Mouse (Mus musculus): ENCODE measurements around the gene Ctdspl. TPM values are rescaled to one million over a fixed set of nuclear protein-coding genes. Genes with fewer than 3 reads are reported as not detected.

Ctdspl gene
- polyA plus RNA-seq, 1 experiment from 2014 or later, result 8.1 TPM

DNA sequence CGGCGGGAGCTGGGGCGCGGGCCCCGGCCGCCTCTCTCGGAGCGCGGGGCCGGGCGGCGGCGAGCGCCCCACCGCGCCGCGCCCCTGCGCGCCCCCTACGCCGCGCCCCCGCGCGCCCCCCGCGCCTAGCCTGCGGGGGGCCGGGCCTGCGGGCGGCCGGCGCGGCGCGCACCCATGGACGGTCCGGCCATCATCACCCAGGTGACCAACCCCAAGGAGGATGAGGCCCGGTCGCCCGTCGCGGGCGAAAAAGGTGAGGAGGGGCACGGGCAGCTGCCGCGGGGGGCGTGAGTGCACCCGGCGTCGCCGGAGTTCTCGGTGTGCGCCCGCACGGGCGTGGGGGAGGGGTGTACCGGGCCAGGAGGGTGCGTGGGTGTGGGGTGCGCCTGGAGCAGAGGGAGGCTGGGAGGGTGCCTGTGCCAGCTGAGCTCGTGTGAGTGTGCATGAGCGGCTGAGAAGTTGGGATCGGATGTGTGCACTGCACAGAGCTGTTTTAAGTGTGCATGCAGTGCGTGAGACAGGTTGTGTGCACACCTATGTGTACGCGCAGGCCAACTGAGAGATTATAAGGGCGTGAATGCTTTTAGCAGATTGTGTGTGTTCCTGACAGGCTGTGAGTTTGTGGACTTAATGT is 552 bp downstream of the Ctdspl start:
- Histone ChIP-seq H3K9me3 (ENCODE audit: control insufficient read depth, low read length) (no peaks in the 10 kb centered on the region), H3K27me3 (replicated peaks; ENCODE audit: control insufficient read depth, insufficient read depth, low read length) (no peaks in the 10 kb centered on the region), H3K4me2 (ENCODE audit: low read length) (peak overlapping the region; percentile 97), H3K36me3 (ENCODE audit: control insufficient read depth, insufficient read depth, low read length) (no peaks in the 10 kb centered on the region), H3K27ac (ENCODE audit: low read depth, low read length) (peak overlapping the region; percentile 88), H3K9ac (ENCODE audit: low read depth, low read length) (peak overlapping the region; percentile 92), H3K4me3 (ENCODE audit: low read length) (peak overlapping the region; percentile 88), H3K4me1 (ENCODE audit: control insufficient read depth, insufficient read depth, low read depth, low read length) (peaks cover 23% of the 10 kb centered on the region)
- ATAC-seq, result peak; percentile 26
- WGBS, result 2% methylated on average over 47 of the region's 68 CpGs

DNA sequence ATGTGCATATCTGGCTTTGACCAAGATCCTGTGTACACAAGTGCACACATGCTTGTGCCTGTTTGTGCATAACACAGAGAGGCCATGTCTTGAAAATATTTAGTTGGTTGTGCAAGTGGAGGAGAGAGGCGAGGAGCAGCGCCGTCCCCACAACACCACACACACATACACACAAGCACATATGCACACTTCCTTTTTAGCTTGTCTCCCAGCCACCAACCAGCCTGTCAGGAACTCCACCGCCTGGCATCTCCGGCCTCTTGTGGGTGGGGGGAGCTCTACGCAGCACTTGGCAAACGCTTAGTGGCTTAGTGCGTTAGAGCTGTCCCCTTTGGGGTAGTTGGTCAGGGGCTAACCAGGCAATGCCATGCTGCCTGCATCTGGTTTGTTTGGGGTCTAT is 1.2 kb downstream of the Ctdspl start:
- Histone ChIP-seq H3K9me3 (ENCODE audit: control insufficient read depth, low read length) (no peaks in the 10 kb centered on the region), H3K36me3 (ENCODE audit: control insufficient read depth, insufficient read depth, low read length) (no peaks in the 10 kb centered on the region), H3K9ac (ENCODE audit: low read depth, low read length) (peak overlapping the region; percentile 92), H3K27ac (ENCODE audit: low read depth, low read length) (peak overlapping the region; percentile 88; the same call in 1 of the 2 replicates), H3K4me3 (ENCODE audit: low read length) (peak overlapping the region; percentile 88), H3K27me3 (replicated peaks; ENCODE audit: control insufficient read depth, insufficient read depth, low read length) (no peaks in the 10 kb centered on the region), H3K4me1 (ENCODE audit: control insufficient read depth, insufficient read depth, low read depth, low read length) (peaks cover 23% of the 10 kb centered on the region), H3K4me2 (ENCODE audit: low read length) (peak overlapping the region; percentile 97)
- no peak for ATAC-seq
- whole genome bisulfite sequencing, result 30% methylated on average over 8 of the region's 8 CpGs

DNA sequence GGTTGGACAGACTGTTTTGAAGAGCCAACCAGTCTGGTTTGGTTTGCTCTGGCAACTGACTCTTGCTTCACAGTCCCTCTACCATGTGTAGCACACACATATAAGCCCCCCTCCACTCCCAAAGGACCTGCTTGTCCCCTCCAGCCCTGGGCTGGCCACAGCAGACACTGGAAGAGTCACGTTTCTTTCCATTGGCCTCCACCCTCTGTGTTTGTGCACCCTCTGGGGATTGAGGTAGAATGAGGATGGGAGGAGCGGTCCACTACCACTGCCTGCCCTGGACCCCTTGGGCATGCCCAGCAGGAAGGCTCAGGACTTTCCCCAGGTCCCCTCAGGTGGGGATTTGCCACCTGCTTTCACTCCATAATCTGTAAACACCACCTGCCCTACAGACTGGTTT is 1.8 kb downstream of the Ctdspl start:
- Histone ChIP-seq H3K4me3 (ENCODE audit: low read length) (peak overlapping the region; percentile 88), H3K4me2 (ENCODE audit: low read length) (peak overlapping the region; percentile 97), H3K27me3 (replicated peaks; ENCODE audit: control insufficient read depth, insufficient read depth, low read length) (no peaks in the 10 kb centered on the region), H3K27ac (ENCODE audit: low read depth, low read length) (peak overlapping the region; percentile 23; the same call in 1 of the 2 replicates), H3K4me1 (ENCODE audit: control insufficient read depth, insufficient read depth, low read depth, low read length) (peaks cover 23% of the 10 kb centered on the region), H3K36me3 (ENCODE audit: control insufficient read depth, insufficient read depth, low read length) (no peaks in the 10 kb centered on the region), H3K9ac (ENCODE audit: low read depth, low read length) (peak overlapping the region; percentile 8), H3K9me3 (ENCODE audit: control insufficient read depth, low read length) (no peaks in the 10 kb centered on the region)
- no peak for ATAC-seq
- 54% methylated on average over 2 of the region's 2 CpGs for WGBS

DNA sequence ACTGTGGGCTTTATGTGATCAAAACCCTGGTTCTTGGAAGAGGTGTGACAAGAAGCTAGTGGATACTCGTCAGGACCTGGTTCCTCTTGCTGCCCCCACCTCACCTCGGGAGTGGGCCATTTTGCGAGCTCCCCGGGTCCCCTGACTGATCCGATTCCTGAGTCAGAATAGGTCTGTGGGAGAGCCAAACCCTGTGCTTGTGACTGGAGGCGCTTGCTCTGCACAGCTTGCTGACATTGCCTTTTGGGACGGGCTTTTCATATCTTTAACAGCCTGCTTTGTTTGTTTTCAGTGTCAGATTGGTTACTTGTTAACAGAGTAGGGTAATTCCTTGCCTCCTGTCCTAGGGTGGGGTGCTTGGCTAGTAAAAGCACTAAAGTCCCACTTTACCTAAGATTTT is 2.4 kb downstream of the Ctdspl start:
- H3K9me3 ChIP-seq (ENCODE audit: control insufficient read depth, low read length), result no peaks in the 10 kb centered on the region
- H3K27me3 ChIP-seq (replicated peaks; ENCODE audit: control insufficient read depth, insufficient read depth, low read length), result no peaks in the 10 kb centered on the region
- H3K4me2 ChIP-seq (ENCODE audit: low read length), result peak overlapping the region; percentile 31
- peaks cover 23% of the 10 kb centered on the region for H3K4me1 ChIP-seq (ENCODE audit: control insufficient read depth, insufficient read depth, low read depth, low read length)
- H3K4me3 ChIP-seq (ENCODE audit: low read length), result no peak overlapping the region
- 50% methylated on average over 7 of the region's 7 CpGs for WGBS
- no peak for ATAC-seq
- H3K9ac ChIP-seq (ENCODE audit: low read depth, low read length), result no peak overlapping the region; the same call in 1 of the 2 replicates
- no peak overlapping the region for H3K27ac ChIP-seq (ENCODE audit: low read depth, low read length)
- no peaks in the 10 kb centered on the region for H3K36me3 ChIP-seq (ENCODE audit: control insufficient read depth, insufficient read depth, low read length)

DNA sequence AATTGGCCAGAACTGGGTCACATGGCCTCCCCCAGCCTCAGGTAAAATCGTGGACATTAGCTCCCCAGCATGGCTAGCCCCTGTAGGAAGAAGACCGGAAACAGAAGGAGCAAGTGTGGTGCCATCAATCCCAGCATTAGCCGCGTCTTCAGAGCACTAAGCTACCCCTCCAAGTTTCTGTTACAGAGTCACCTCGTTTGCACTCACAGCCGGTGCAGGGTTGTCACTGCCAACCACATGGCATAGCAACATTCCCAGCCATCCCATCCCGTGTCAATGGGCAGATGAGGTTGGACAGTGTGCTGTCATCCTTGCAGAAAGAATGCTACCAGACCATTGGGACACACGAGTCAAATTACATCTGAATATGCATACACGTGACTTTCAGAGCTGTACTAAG is 4.4 kb downstream of the Ctdspl start:
- no peaks in the 10 kb centered on the region for H3K36me3 ChIP-seq (ENCODE audit: control insufficient read depth, insufficient read depth, low read length)
- H3K9ac ChIP-seq (ENCODE audit: low read depth, low read length), result no peak overlapping the region
- WGBS, result 67% methylated on average over 9 of the region's 9 CpGs

DNA sequence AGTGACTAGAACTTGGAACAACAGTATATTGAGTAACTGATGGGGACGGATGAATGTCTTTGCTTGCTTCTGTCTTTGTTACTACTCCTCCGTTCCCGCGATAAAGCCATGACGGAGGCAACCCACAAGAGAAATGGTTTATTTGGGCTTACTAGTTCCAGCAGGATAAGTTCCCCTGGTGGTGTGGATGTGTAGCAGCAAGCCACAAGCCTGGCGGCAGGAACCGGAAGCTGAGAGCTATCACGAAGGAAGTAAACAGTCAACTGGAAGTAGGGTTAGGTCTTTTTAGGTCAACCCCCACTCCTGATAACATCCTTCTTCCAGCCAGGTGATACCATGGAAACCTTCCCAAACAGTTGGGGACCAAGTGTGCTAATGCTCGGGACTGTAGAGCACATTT is 7.5 kb downstream of the Ctdspl start:
- Histone ChIP-seq H3K9ac (ENCODE audit: low read depth, low read length) (no peak overlapping the region), H3K4me3 (ENCODE audit: low read length) (no peak overlapping the region), H3K36me3 (ENCODE audit: control insufficient read depth, insufficient read depth, low read length) (no peaks in the 10 kb centered on the region), H3K4me2 (ENCODE audit: low read length) (no peak overlapping the region), H3K4me1 (ENCODE audit: control insufficient read depth, insufficient read depth, low read depth, low read length) (peaks cover 6% of the 10 kb centered on the region; the same call in 1 of the 2 replicates), H3K27ac (ENCODE audit: low read depth, low read length) (no peak overlapping the region), H3K9me3 (ENCODE audit: control insufficient read depth, low read length) (no peaks in the 10 kb centered on the region), H3K27me3 (replicated peaks; ENCODE audit: control insufficient read depth, insufficient read depth, low read length) (no peaks in the 10 kb centered on the region)
- 93% methylated on average over 9 of the region's 9 CpGs for WGBS
- no peak for ATAC-seq

More for the DNA sequence above, 4.4 kb downstream of the Ctdspl start:
- no peak overlapping the region for H3K4me3 ChIP-seq (ENCODE audit: low read length)
- no peaks in the 10 kb centered on the region for H3K27me3 ChIP-seq (replicated peaks; ENCODE audit: control insufficient read depth, insufficient read depth, low read length)
- peaks cover 15% of the 10 kb centered on the region for H3K4me1 ChIP-seq (ENCODE audit: control insufficient read depth, insufficient read depth, low read depth, low read length)
- H3K27ac ChIP-seq (ENCODE audit: low read depth, low read length), result no peak overlapping the region
- ATAC-seq, result no peak
- H3K4me2 ChIP-seq (ENCODE audit: low read length), result no peak overlapping the region
- H3K9me3 ChIP-seq (ENCODE audit: control insufficient read depth, low read length), result no peaks in the 10 kb centered on the region

DNA sequence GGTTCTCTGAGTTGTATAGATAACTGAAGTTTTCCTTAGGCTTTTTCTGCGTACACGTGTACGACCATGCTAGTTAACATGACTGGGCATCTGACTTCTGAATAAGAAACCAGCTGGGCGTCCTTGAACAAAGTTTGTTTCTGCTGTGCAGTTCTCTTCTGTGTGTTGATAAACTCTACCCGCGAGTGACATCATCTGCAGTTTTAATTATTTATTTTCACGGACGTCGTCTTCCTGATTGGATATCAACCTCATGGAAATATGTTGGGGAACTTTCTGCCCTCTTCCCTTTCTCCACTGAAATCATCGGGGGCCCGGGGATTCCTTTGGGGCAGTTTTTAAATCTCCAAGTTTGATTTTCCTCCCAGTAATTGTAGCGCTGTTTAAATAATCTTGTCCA is 8.1 kb downstream of the Ctdspl start:
- no peak overlapping the region for H3K9ac ChIP-seq (ENCODE audit: low read depth, low read length)
- H3K4me1 ChIP-seq (ENCODE audit: control insufficient read depth, insufficient read depth, low read depth, low read length), result peaks cover 6% of the 10 kb centered on the region; the same call in 1 of the 2 replicates
- no peak for ATAC-seq
- no peak overlapping the region for H3K4me2 ChIP-seq (ENCODE audit: low read length)
- H3K36me3 ChIP-seq (ENCODE audit: control insufficient read depth, insufficient read depth, low read length), result no peaks in the 10 kb centered on the region
- WGBS, result 90% methylated on average over 12 of the region's 12 CpGs
- H3K27me3 ChIP-seq (replicated peaks; ENCODE audit: control insufficient read depth, insufficient read depth, low read length), result no peaks in the 10 kb centered on the region
- H3K4me3 ChIP-seq (ENCODE audit: low read length), result no peak overlapping the region
- no peaks in the 10 kb centered on the region for H3K9me3 ChIP-seq (ENCODE audit: control insufficient read depth, low read length)
- no peak overlapping the region for H3K27ac ChIP-seq (ENCODE audit: low read depth, low read length)

DNA sequence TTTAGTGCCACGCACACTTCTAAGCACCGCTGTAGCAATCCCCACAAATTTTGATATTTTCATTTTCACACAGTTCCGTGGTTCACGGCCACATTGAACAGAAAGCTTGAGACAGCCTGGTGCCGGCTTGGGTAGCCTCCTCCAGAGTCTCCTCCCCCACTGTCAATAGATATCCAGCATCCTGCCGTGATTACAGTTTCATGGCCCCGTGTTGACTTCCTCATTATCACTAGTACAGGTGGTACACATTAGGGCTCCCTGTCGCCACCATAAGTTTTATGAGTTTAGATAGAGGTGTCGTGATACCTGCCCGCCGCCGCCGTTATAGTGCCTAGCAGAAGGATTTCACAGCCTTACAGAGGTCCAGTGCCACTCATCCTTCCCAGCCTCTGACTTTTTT is 8.8 kb downstream of the Ctdspl start:
- no peak for ATAC-seq
- WGBS, result 89% methylated on average over 13 of the region's 13 CpGs
- H3K27me3 ChIP-seq (replicated peaks; ENCODE audit: control insufficient read depth, insufficient read depth, low read length), result no peaks in the 10 kb centered on the region

DNA sequence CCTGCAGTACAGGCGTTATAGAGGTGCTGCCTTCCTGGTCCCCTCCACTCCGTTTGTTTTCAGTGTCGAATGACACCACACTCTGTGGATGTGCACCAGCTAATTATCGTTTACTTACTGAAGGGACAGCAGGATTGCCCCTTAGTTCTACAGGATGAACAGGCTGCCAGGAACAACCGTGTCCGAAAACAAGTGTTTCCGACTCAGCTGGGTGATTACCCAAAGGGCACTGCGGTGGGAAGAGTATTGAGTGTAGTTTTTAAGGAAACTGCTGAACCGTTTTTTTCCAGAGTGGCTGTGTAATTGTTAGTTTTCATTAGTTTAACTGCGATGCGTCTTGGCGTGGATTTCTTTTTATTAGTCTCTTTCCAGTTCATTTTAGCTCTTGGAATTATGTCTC is 9.8 kb downstream of the Ctdspl start:
- H3K4me1 ChIP-seq (ENCODE audit: control insufficient read depth, insufficient read depth, low read depth, low read length), result peaks cover 6% of the 10 kb centered on the region; the same call in 1 of the 2 replicates
- no peaks in the 10 kb centered on the region for H3K9me3 ChIP-seq (ENCODE audit: control insufficient read depth, low read length)
- WGBS, result 57% methylated on average over 12 of the region's 12 CpGs
- no peak overlapping the region for H3K4me2 ChIP-seq (ENCODE audit: low read length)
- H3K36me3 ChIP-seq (ENCODE audit: control insufficient read depth, insufficient read depth, low read length), result no peaks in the 10 kb centered on the region
- H3K27ac ChIP-seq (ENCODE audit: low read depth, low read length), result no peak overlapping the region
- no peak for ATAC-seq
- no peaks in the 10 kb centered on the region for H3K27me3 ChIP-seq (replicated peaks; ENCODE audit: control insufficient read depth, insufficient read depth, low read length)
- H3K4me3 ChIP-seq (ENCODE audit: low read length), result no peak overlapping the region
- no peak overlapping the region for H3K9ac ChIP-seq (ENCODE audit: low read depth, low read length)

More for the DNA sequence above, 8.8 kb downstream of the Ctdspl start:
- Histone ChIP-seq H3K9ac (ENCODE audit: low read depth, low read length) (no peak overlapping the region), H3K4me3 (ENCODE audit: low read length) (no peak overlapping the region), H3K9me3 (ENCODE audit: control insufficient read depth, low read length) (no peaks in the 10 kb centered on the region), H3K4me2 (ENCODE audit: low read length) (no peak overlapping the region), H3K36me3 (ENCODE audit: control insufficient read depth, insufficient read depth, low read length) (no peaks in the 10 kb centered on the region), H3K4me1 (ENCODE audit: control insufficient read depth, insufficient read depth, low read depth, low read length) (peaks cover 6% of the 10 kb centered on the region; the same call in 1 of the 2 replicates), H3K27ac (ENCODE audit: low read depth, low read length) (no peak overlapping the region)
